Mouse (Mus musculus): Measurements from ENCODE around the gene Ces2c. TPM values are rescaled to one million over a fixed set of nuclear protein-coding genes. Genes with fewer than 3 reads are reported as not detected.
"Not testable (repeated sequence)": the region's sequence is repeated elsewhere in the genome, so short reads cannot be mapped to it uniquely, and the experiment has no call there.

Gene Ces2c
- polyA plus RNA-seq, 1 experiment from 2014 or later = 0.37 TPM

- Histone ChIP-seq H3K4me1 (ENCODE audit: control insufficient read depth, low read depth, low read length) (no peaks in the 10 kb centered on the region), H3K27me3 (ENCODE audit: control insufficient read depth, insufficient read depth, low read depth, low read length) (no peaks in the 10 kb centered on the region), H3K9me3 (replicated peaks; ENCODE audit: control insufficient read depth, low read length) (no peaks in the 10 kb centered on the region), H3K9ac (ENCODE audit: low read depth, low read length) (no peak overlapping the region), H3K36me3 (ENCODE audit: control insufficient read depth, insufficient read depth) (no peaks in the 10 kb centered on the region), H3K4me2 (ENCODE audit: low read depth, low read length) (no peak overlapping the region), H3K4me3 (ENCODE audit: low read depth, low read length) (no peak overlapping the region), H3K27ac (ENCODE audit: low read length) (no peak overlapping the region)
- WGBS (ENCODE audit: insufficient replicate concordance) = 37% methylated on average over 4 of the region's 4 CpGs
- ATAC-seq (ENCODE audit: low read depth) = no peak
Observed at GRCm38 (mm10) chr8:104847741-104848462, 1.0 kb downstream of the Ces2c start.

DNA sequence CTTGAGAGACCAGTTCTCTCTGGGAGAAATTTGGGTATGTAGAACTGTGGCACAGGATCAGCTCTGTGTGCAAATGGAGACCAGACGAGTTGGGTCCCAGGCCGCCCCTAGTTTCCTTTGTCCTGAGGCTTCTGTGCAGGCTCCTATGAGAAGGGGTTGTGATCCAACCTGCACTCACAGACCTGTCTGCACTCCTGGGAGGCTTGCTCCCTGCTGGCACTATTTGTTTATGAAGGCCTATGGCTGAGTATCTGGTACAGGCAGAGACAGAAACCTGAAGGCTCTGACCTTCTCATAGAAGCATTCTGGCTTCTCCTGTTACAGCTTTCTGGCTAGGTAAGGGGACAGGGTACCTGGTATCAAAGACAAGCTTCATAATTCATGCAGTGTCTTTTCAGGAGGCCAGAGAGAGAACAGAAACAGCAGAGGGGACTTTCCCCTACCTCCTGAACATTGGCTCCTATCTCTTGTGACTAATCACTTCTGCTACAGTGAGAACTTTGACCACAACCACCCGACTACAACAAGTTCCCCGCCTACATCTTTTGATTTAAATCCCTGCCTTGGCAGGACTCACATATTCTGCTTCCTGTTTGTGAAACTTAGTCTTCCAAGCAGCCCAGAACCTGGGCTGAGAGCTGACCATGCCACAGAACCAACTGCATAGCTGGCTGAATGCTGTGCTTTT is 20.1 kb downstream of the Ces2c start:
- no CpG with 5 or more reads among the region's 4 CpGs for WGBS (ENCODE audit: insufficient replicate concordance)
- peak; percentile 59; the same call in 1 of the 2 replicates for ATAC-seq (ENCODE audit: low read depth)

DNA sequence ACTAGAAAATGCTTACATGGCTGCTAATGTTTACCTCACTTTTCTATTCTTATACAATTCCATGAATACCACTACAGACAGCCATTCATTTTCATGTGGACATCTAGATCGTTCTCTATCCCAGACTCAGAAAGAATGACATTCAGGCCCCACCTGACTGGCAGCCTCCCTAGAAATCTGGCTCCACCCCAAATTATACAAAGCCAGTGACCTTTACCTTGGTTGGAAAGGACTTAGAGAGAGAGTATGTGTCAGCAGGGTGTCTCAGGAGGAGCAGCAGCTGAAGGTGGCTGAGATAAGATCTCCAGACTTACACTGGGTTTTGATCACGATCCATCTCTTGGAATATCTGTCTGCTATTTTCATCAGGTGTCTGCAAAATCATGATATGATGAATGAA is 22.0 kb downstream of the Ces2c start:
- not testable (repeated sequence) for ATAC-seq (ENCODE audit: low read depth); H3K4me2 ChIP-seq (ENCODE audit: low read depth, low read length); H3K27ac ChIP-seq (ENCODE audit: low read length); H3K9me3 ChIP-seq (replicated peaks; ENCODE audit: control insufficient read depth, low read length); H3K27me3 ChIP-seq (ENCODE audit: control insufficient read depth, insufficient read depth, low read depth, low read length); H3K4me3 ChIP-seq (ENCODE audit: low read depth, low read length); H3K36me3 ChIP-seq (ENCODE audit: control insufficient read depth, insufficient read depth); H3K4me1 ChIP-seq (ENCODE audit: control insufficient read depth, low read depth, low read length); H3K9ac ChIP-seq (ENCODE audit: low read depth, low read length)
- no CpG with 5 or more reads among the region's 2 CpGs for WGBS (ENCODE audit: insufficient replicate concordance)

More for the DNA sequence above, 20.1 kb downstream of the Ces2c start:
- H3K27ac ChIP-seq (ENCODE audit: low read length); H3K27me3 ChIP-seq (ENCODE audit: control insufficient read depth, insufficient read depth, low read depth, low read length); H3K4me2 ChIP-seq (ENCODE audit: low read depth, low read length); H3K36me3 ChIP-seq (ENCODE audit: control insufficient read depth, insufficient read depth); H3K4me1 ChIP-seq (ENCODE audit: control insufficient read depth, low read depth, low read length); H3K9me3 ChIP-seq (replicated peaks; ENCODE audit: control insufficient read depth, low read length); H3K4me3 ChIP-seq (ENCODE audit: low read depth, low read length); H3K9ac ChIP-seq (ENCODE audit: low read depth, low read length): not testable (repeated sequence)

DNA sequence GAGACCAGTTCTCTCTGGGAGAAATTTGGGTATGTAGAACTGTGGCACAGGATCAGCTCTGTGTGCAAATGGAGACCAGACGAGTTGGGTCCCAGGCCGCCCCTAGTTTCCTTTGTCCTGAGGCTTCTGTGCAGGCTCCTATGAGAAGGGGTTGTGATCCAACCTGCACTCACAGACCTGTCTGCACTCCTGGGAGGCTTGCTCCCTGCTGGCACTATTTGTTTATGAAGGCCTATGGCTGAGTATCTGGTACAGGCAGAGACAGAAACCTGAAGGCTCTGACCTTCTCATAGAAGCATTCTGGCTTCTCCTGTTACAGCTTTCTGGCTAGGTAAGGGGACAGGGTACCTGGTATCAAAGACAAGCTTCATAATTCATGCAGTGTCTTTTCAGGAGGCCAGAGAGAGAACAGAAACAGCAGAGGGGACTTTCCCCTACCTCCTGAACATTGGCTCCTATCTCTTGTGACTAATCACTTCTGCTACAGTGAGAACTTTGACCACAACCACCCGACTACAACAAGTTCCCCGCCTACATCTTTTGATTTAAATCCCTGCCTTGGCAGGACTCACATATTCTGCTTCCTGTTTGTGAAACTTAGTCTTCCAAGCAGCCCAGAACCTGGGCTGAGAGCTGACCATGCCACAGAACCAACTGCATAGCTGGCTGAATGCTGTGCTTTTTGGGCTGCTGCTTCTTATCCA is 39.5 kb downstream of the Ces2c start:
- H3K4me2 ChIP-seq (ENCODE audit: low read depth, low read length); H3K9me3 ChIP-seq (replicated peaks; ENCODE audit: control insufficient read depth, low read length); H3K4me3 ChIP-seq (ENCODE audit: low read depth, low read length); H3K27me3 ChIP-seq (ENCODE audit: control insufficient read depth, insufficient read depth, low read depth, low read length); H3K27ac ChIP-seq (ENCODE audit: low read length); H3K36me3 ChIP-seq (ENCODE audit: control insufficient read depth, insufficient read depth); H3K9ac ChIP-seq (ENCODE audit: low read depth, low read length); H3K4me1 ChIP-seq (ENCODE audit: control insufficient read depth, low read depth, low read length): not testable (repeated sequence)
- ATAC-seq (ENCODE audit: low read depth) = peak; percentile 55; the same call in 1 of the 2 replicates
- WGBS (ENCODE audit: insufficient replicate concordance) = no CpG with 5 or more reads among the region's 4 CpGs

GRCm38 (mm10) chr8:104901746-104902145 is 54.9 kb downstream of the Ces2c start:
- WGBS (ENCODE audit: insufficient replicate concordance) = 58% methylated on average over 2 of the region's 2 CpGs
- no peaks in the 10 kb centered on the region for H3K4me1 ChIP-seq (ENCODE audit: control insufficient read depth, low read depth, low read length)

More at GRCm38 (mm10) chr8:104901746-104902145, 54.9 kb downstream of the Ces2c start:
- no peaks in the 10 kb centered on the region for H3K27me3 ChIP-seq (ENCODE audit: control insufficient read depth, insufficient read depth, low read depth, low read length)
- no peak overlapping the region for H3K27ac ChIP-seq (ENCODE audit: low read length)
- no peaks in the 10 kb centered on the region for H3K9me3 ChIP-seq (replicated peaks; ENCODE audit: control insufficient read depth, low read length)
- ATAC-seq (ENCODE audit: low read depth) = no peak
- H3K36me3 ChIP-seq (ENCODE audit: control insufficient read depth, insufficient read depth) = no peaks in the 10 kb centered on the region
- H3K4me3 ChIP-seq (ENCODE audit: low read depth, low read length) = no peak overlapping the region
- H3K4me2 ChIP-seq (ENCODE audit: low read depth, low read length) = no peak overlapping the region
- no peak overlapping the region for H3K9ac ChIP-seq (ENCODE audit: low read depth, low read length)

Other genes with a start within 250 kb of the Ces2c start
- 0.24 and 0.32 TPM in 2 replicates for gene Cdh16, start 222.7 kb upstream of the Ces2c start, polyA plus RNA-seq (2015; fragmentation: Nextera tagmentation; extraction: Ambion mirVana)
- 0.78 and 1.3 TPM in 2 replicates for gene Rrad, start 215.7 kb upstream of the Ces2c start, polyA plus RNA-seq (2015; fragmentation: Nextera tagmentation; extraction: Ambion mirVana)
- gene Ciao2b, start 205.1 kb upstream of the Ces2c start, polyA plus RNA-seq (2015; fragmentation: Nextera tagmentation; extraction: Ambion mirVana) = 38.0 and 42.8 TPM in 2 replicates
- 28.6 and 34.4 TPM in 2 replicates for gene Ces2a, start 113.1 kb upstream of the Ces2c start, polyA plus RNA-seq (2015; fragmentation: Nextera tagmentation; extraction: Ambion mirVana)
- 0.37 and 0.48 TPM in 2 replicates for gene Ces2b, start 15.5 kb upstream of the Ces2c start, polyA plus RNA-seq (2015; fragmentation: Nextera tagmentation; extraction: Ambion mirVana)
- 3.5 and 4.0 TPM in 2 replicates for gene Ces2e, start 79.2 kb downstream of the Ces2c start, polyA plus RNA-seq (2015; fragmentation: Nextera tagmentation; extraction: Ambion mirVana)
- gene Ces2f, start 100.3 kb downstream of the Ces2c start, polyA plus RNA-seq (2015; fragmentation: Nextera tagmentation; extraction: Ambion mirVana) = not detected in 2 replicates
- 21.4 and 26.8 TPM in 2 replicates for gene Ces2g, start 114.7 kb downstream of the Ces2c start, polyA plus RNA-seq (2015; fragmentation: Nextera tagmentation; extraction: Ambion mirVana)
- gene Ces2h, start 153.8 kb downstream of the Ces2c start, polyA plus RNA-seq (2015; fragmentation: Nextera tagmentation; extraction: Ambion mirVana) = not detected in 2 replicates
- 0.71 and 0.83 TPM in 2 replicates for gene Ces3a, start 201.5 kb downstream of the Ces2c start, polyA plus RNA-seq (2015; fragmentation: Nextera tagmentation; extraction: Ambion mirVana)
- not detected in 2 replicates for gene Ces3b, start 236.7 kb downstream of the Ces2c start, polyA plus RNA-seq (2015; fragmentation: Nextera tagmentation; extraction: Ambion mirVana)